Mouse (Mus musculus): ENCODE measurements around the gene Galnt16. TPM values are rescaled to one million over a fixed set of nuclear protein-coding genes. Genes with fewer than 3 reads are reported as not detected.

Gene Galnt16
- polyA plus RNA-seq, 1 experiment = 1.2 TPM

GRCm38 (mm10) chr12:80527727-80528389, 9.8 kb downstream of the Galnt16 start:
- H3K4me3 ChIP-seq (ENCODE audit: extremely low read depth, insufficient read depth, insufficient read length) = no peak overlapping the region
- H3K27me3 ChIP-seq (ENCODE audit: control insufficient read depth, insufficient read depth, low read length) = no peaks in the 10 kb centered on the region
- WGBS = 79% methylated on average over 5 of the region's 5 CpGs
- TF ChIP-seq POLR2A (IDR thresholded peaks at IDR 0.05; ENCODE audit: low read depth, low read length) = no peak
- TF ChIP-seq CTCF (IDR thresholded peaks at IDR 0.05; ENCODE audit: extremely low read depth, insufficient read depth, insufficient read length, insufficient replicate concordance) = no peak
- H3K36me3 ChIP-seq (ENCODE audit: control insufficient read depth, insufficient read depth, low read length) = no peaks in the 10 kb centered on the region
- no peak for DNase-seq (ENCODE audit: low read depth in 1 of 2, low spot score in 2 of 2)
- H3K4me1 ChIP-seq (ENCODE audit: control insufficient read depth, insufficient read depth, insufficient read length) = no peaks in the 10 kb centered on the region
- H3K27ac ChIP-seq (ENCODE audit: insufficient read depth, low read length) = no peak overlapping the region

GRCm38 (mm10) chr12:80530052-80530451, 12.0 kb downstream of the Galnt16 start:
- no peaks in the 10 kb centered on the region for H3K27me3 ChIP-seq (ENCODE audit: control insufficient read depth, insufficient read depth, low read length)
- H3K27ac ChIP-seq (ENCODE audit: insufficient read depth, low read length) = no peak overlapping the region
- no peaks in the 10 kb centered on the region for H3K4me1 ChIP-seq (ENCODE audit: control insufficient read depth, insufficient read depth, insufficient read length)
- TF ChIP-seq POLR2A (IDR thresholded peaks at IDR 0.05; ENCODE audit: low read depth, low read length) (no peak), CTCF (IDR thresholded peaks at IDR 0.05; ENCODE audit: extremely low read depth, insufficient read depth, insufficient read length, insufficient replicate concordance) (no peak)
- H3K4me3 ChIP-seq (ENCODE audit: extremely low read depth, insufficient read depth, insufficient read length) = no peak overlapping the region
- DNase-seq (ENCODE audit: low read depth in 1 of 2, low spot score in 2 of 2) = no peak
- no peaks in the 10 kb centered on the region for H3K36me3 ChIP-seq (ENCODE audit: control insufficient read depth, insufficient read depth, low read length)
- 74% methylated on average over 2 of the region's 2 CpGs for whole genome bisulfite sequencing

- 80% methylated on average over 6 of the region's 6 CpGs for WGBS
- no peaks in the 10 kb centered on the region for H3K27me3 ChIP-seq (ENCODE audit: control insufficient read depth, insufficient read depth, low read length)
- no peak for DNase-seq (ENCODE audit: low read depth in 1 of 2, low spot score in 2 of 2)
- TF ChIP-seq CTCF (IDR thresholded peaks at IDR 0.05; ENCODE audit: extremely low read depth, insufficient read depth, insufficient read length, insufficient replicate concordance) (no peak), POLR2A (IDR thresholded peaks at IDR 0.05; ENCODE audit: low read depth, low read length) (no peak)
- H3K27ac ChIP-seq (ENCODE audit: insufficient read depth, low read length) = no peak overlapping the region
- no peak overlapping the region for H3K4me3 ChIP-seq (ENCODE audit: extremely low read depth, insufficient read depth, insufficient read length)
- H3K36me3 ChIP-seq (ENCODE audit: control insufficient read depth, insufficient read depth, low read length) = no peaks in the 10 kb centered on the region
- H3K4me1 ChIP-seq (ENCODE audit: control insufficient read depth, insufficient read depth, insufficient read length) = no peaks in the 10 kb centered on the region
Measured at GRCm38 (mm10) chr12:80530630-80531029, 12.6 kb downstream of the Galnt16 start.

- Histone ChIP-seq H3K36me3 (ENCODE audit: control insufficient read depth, insufficient read depth, low read length) (no peaks in the 10 kb centered on the region), H3K27me3 (ENCODE audit: control insufficient read depth, insufficient read depth, low read length) (no peaks in the 10 kb centered on the region), H3K4me3 (ENCODE audit: extremely low read depth, insufficient read depth, insufficient read length) (no peak overlapping the region), H3K27ac (ENCODE audit: insufficient read depth, low read length) (no peak overlapping the region), H3K4me1 (ENCODE audit: control insufficient read depth, insufficient read depth, insufficient read length) (no peaks in the 10 kb centered on the region)
- TF ChIP-seq POLR2A (IDR thresholded peaks at IDR 0.05; ENCODE audit: low read depth, low read length) (no peak), CTCF (IDR thresholded peaks at IDR 0.05; ENCODE audit: extremely low read depth, insufficient read depth, insufficient read length, insufficient replicate concordance) (no peak)
- WGBS = 84% methylated on average over 10 of the region's 10 CpGs
- DNase-seq (ENCODE audit: low read depth in 1 of 2, low spot score in 2 of 2) = no peak
Measured at GRCm38 (mm10) chr12:80531585-80531984, 13.5 kb downstream of the Galnt16 start.

DNA sequence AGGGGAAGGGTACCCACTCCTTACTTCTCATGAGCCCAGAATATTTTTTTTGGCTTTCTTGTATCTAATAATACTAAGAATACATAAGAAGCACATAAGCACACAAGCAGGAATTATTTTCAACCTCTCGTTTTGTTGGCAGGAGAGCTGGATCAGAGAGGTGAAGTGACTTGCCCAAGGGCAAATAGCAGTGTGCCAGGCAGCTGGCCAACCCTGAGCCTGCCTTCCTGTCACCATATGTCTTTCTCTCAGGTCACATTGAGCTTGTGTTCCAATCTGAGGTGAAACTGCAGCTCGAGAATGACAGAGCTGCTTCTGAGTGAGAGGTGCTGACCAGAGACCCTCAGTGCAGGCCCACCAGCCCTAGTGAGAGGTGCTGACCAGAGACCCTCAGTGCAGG, 15.8 kb downstream of the Galnt16 start:
- Histone ChIP-seq H3K4me1 (ENCODE audit: control insufficient read depth, insufficient read depth, insufficient read length) (no peaks in the 10 kb centered on the region), H3K27ac (ENCODE audit: insufficient read depth, low read length) (no peak overlapping the region), H3K36me3 (ENCODE audit: control insufficient read depth, insufficient read depth, low read length) (no peaks in the 10 kb centered on the region), H3K27me3 (ENCODE audit: control insufficient read depth, insufficient read depth, low read length) (no peaks in the 10 kb centered on the region), H3K4me3 (ENCODE audit: extremely low read depth, insufficient read depth, insufficient read length) (no peak overlapping the region)
- TF ChIP-seq CTCF (IDR thresholded peaks at IDR 0.05; ENCODE audit: extremely low read depth, insufficient read depth, insufficient read length, insufficient replicate concordance) = no peak
- no peak for TF ChIP-seq POLR2A (IDR thresholded peaks at IDR 0.05; ENCODE audit: low read depth, low read length)
- DNase-seq (ENCODE audit: low read depth in 1 of 2, low spot score in 2 of 2) = no peak
- WGBS = 72% methylated on average over 2 of the region's 2 CpGs

GRCm38 (mm10) chr12:80537313-80537712, 19.2 kb downstream of the Galnt16 start:
- TF ChIP-seq CTCF (IDR thresholded peaks at IDR 0.05; ENCODE audit: extremely low read depth, insufficient read depth, insufficient read length, insufficient replicate concordance) (no peak), POLR2A (IDR thresholded peaks at IDR 0.05; ENCODE audit: low read depth, low read length) (no peak)
- Histone ChIP-seq H3K36me3 (ENCODE audit: control insufficient read depth, insufficient read depth, low read length) (no peaks in the 10 kb centered on the region), H3K4me1 (ENCODE audit: control insufficient read depth, insufficient read depth, insufficient read length) (no peaks in the 10 kb centered on the region), H3K4me3 (ENCODE audit: extremely low read depth, insufficient read depth, insufficient read length) (no peak overlapping the region), H3K27ac (ENCODE audit: insufficient read depth, low read length) (no peak overlapping the region), H3K27me3 (ENCODE audit: control insufficient read depth, insufficient read depth, low read length) (no peaks in the 10 kb centered on the region)
- WGBS = 86% methylated on average over 2 of the region's 2 CpGs
- DNase-seq (ENCODE audit: low read depth in 1 of 2, low spot score in 2 of 2) = no peak

- no peak overlapping the region for H3K27ac ChIP-seq (ENCODE audit: insufficient read depth, low read length)
- no peak overlapping the region for H3K4me3 ChIP-seq (ENCODE audit: extremely low read depth, insufficient read depth, insufficient read length)
- no peaks in the 10 kb centered on the region for H3K36me3 ChIP-seq (ENCODE audit: control insufficient read depth, insufficient read depth, low read length)
- 79% methylated on average over 6 of the region's 6 CpGs for WGBS
- TF ChIP-seq CTCF (IDR thresholded peaks at IDR 0.05; ENCODE audit: extremely low read depth, insufficient read depth, insufficient read length, insufficient replicate concordance) (no peak), POLR2A (IDR thresholded peaks at IDR 0.05; ENCODE audit: low read depth, low read length) (no peak)
- DNase-seq (ENCODE audit: low read depth in 1 of 2, low spot score in 2 of 2) = no peak
- no peaks in the 10 kb centered on the region for H3K27me3 ChIP-seq (ENCODE audit: control insufficient read depth, insufficient read depth, low read length)
- no peaks in the 10 kb centered on the region for H3K4me1 ChIP-seq (ENCODE audit: control insufficient read depth, insufficient read depth, insufficient read length)
Measured at GRCm38 (mm10) chr12:80538311-80538710, 20.2 kb downstream of the Galnt16 start.

Measured in spleen, adult 2 months (tissue).